Mouse (Mus musculus) bone marrow, adult 2 months (tissue): ENCODE results near the gene Abat. TPM values are rescaled to one million over a fixed set of nuclear protein-coding genes. Genes with fewer than 3 reads are reported as not detected.
A peak's percentile ranks its signal among the peaks of the same experiment; 100 is the strongest.

ENCODE experiments used
- H3K27ac ChIP-seq: fragments of 200-500 bp; 2 replicates; pipeline ENCODE4 v1.5.1; 2012; ENCODE audit warnings: low read depth, mild to moderate bottlenecking, control low read depth, inconsistent platforms, low read length; ENCODE audit not compliant: control insufficient read depth, poor library complexity, insufficient read depth
- H3K4me1 ChIP-seq: fragments of 200-500 bp; 2 replicates; pipeline ENCODE4 v1.6.1; 2011; ENCODE audit warnings: low read length; ENCODE audit not compliant: control insufficient read depth, insufficient read depth
- H3K4me3 ChIP-seq: fragments of 200-500 bp; replicated peaks from 2 replicates; pipeline ENCODE3; 2011; ENCODE audit warnings: mild to moderate bottlenecking, low read depth, low read length, control low read depth; ENCODE audit not compliant: control insufficient read depth
- CTCF ChIP-seq: fragments of 200-500 bp; IDR thresholded peaks from 2 replicates; pipeline ENCODE4 v1.5.1; 2011; ENCODE audit warnings: low read length, control low read depth; ENCODE audit not compliant: control insufficient read depth, insufficient read depth
- POLR2A ChIP-seq: fragments of 200-500 bp; IDR thresholded peaks from 2 replicates; pipeline ENCODE4 v1.6.1; 2011; ENCODE audit warnings: low read depth, mild to moderate bottlenecking, control low read depth, low read length, borderline replicate concordance; ENCODE audit not compliant: control insufficient read depth
- WGBS: fragments of 180-500 bp; shearing (Covaris S2); methylation state at CpG from one replicate; pipeline ENCODE4 v1.1.7; 2018; 5-methylcytosine and 5-hydroxymethylcytosine counted together
- polyA plus RNA-seq: library from polyadenylated mRNA; stranded (reverse); fragments of >200 nt; gene quantifications from 2 replicates; pipeline ENCODE4 v1.2.4, GENCODE M21; 2011; ENCODE audit warnings: low replicate concordance; ENCODE audit not compliant: missing spikeins, insufficient read depth, insufficient read length

The Abat gene
- polyA plus RNA-seq, 1 experiment = 0.97 TPM

- Histone ChIP-seq H3K27ac (no peak overlapping the region), H3K4me3 (no peak overlapping the region), H3K4me1 (no peaks in the 10 kb centered on the region)
- WGBS = 75% methylated on average over 4 of the region's 4 CpGs
- TF ChIP-seq CTCF = no peak
- no peak for TF ChIP-seq POLR2A
Measured at GRCm38 (mm10) chr16:8595411-8595810, 82.2 kb downstream of the Abat start.

DNA sequence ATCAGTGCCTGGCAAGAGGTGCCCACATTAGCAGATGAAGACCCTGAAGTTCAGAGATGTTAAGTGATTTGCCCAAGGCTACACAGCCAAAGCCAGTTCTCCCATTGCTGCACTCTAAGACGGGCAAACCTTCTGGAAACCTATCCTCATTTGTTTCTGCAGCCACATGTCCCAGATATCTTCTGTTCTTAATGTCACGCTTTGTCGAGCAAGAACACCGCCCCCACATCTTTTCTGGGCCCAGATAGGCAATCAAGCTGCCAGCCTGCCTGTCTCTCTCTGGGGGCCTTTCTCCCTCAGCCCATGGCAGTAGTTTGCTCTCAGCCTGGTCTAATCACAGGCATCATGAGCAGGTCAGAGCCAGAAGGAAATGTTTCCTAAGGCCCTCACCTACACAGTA is 83.1 kb downstream of the Abat start:
- Histone ChIP-seq H3K27ac (no peak overlapping the region), H3K4me1 (no peaks in the 10 kb centered on the region), H3K4me3 (no peak overlapping the region)
- TF ChIP-seq POLR2A = no peak
- TF ChIP-seq CTCF = no peak
- WGBS = 77% methylated on average over 4 of the region's 4 CpGs

GRCm38 (mm10) chr16:8597516-8597915 is 84.3 kb downstream of the Abat start:
- WGBS = 75% methylated on average over 5 of the region's 5 CpGs
- Histone ChIP-seq H3K4me1 (no peaks in the 10 kb centered on the region), H3K27ac (no peak overlapping the region), H3K4me3 (no peak overlapping the region)
- TF ChIP-seq POLR2A (no peak), CTCF (no peak)

DNA sequence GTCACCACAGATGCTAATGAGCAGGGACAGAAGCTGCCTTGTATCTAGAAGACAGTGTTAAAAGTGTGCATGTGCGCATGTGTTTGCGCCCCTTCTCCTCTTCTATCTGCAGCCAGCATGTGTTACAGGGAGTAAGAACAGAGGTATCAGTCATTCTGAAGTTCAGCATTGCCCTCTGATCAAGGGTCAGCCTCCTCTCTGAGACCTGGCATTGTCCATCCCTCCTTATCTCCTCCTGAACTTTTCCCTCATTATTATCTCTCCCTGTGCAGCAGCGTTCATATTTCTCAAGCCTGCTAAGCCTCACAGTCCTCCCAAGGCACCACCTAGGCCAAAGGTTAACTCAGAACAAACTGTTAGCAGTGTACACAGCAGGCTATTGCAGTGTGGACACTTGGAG is 90.6 kb downstream of the Abat start:
- 67% methylated on average over 3 of the region's 3 CpGs for WGBS
- no peak overlapping the region for H3K4me3 ChIP-seq
- H3K4me1 ChIP-seq = no peaks in the 10 kb centered on the region
- no peak for TF ChIP-seq POLR2A
- TF ChIP-seq CTCF = no peak
- H3K27ac ChIP-seq = no peak overlapping the region

- Histone ChIP-seq H3K4me1 (peaks cover 3% of the 10 kb centered on the region), H3K27ac (no peak overlapping the region), H3K4me3 (no peak overlapping the region)
- 51% methylated on average over 3 of the region's 3 CpGs for WGBS
- TF ChIP-seq POLR2A (no peak), CTCF (no peak)
Measured at GRCm38 (mm10) chr16:8610397-8610796, 97.2 kb downstream of the Abat start.

DNA sequence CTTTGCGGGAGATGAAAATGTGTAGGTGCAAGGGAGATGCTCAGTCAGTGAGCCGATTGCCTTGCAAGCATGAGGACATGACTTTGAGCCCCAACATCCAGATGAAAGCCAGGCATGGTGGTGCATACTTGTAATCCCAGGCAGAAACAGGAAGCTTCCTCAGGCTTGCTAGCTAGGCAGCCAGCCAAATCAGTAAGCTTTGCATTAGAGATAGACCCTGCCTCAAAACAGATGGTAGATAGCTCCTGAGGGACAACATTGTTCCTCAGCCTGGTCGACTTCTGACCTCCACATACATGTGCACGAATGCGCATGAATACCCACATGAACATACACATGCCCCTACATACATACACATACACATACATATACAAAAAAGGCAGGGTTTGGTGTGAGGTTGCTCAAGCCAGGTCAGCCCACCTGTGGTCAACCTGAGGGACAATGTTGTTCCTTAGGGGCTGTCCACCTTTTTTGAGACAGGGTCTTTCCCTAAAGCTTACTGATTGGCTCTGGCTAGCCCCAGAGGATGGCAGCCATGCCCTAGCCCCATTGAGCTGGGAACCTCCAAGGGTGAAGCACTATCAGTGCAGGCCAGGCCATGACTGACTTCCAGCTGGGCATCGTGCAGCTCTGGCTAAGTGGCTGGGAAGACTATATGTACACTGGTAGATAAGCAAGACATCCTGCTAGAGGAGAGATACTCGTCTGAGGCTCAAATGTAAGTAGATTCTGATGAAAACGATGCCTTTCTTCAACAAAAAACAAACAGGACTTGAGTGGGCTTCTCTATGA is 99.2 kb downstream of the Abat start:
- 67% methylated on average over 8 of the region's 8 CpGs for WGBS
- H3K4me1 ChIP-seq = peaks cover 3% of the 10 kb centered on the region
- H3K4me3 ChIP-seq = no peak overlapping the region
- TF ChIP-seq POLR2A (no peak), CTCF (no peak)
- peak overlapping the region; percentile 87 for H3K27ac ChIP-seq

GRCm38 (mm10) chr16:8613039-8613438 is 99.8 kb downstream of the Abat start:
- Histone ChIP-seq H3K4me1 (peaks cover 3% of the 10 kb centered on the region), H3K27ac (peak overlapping the region; percentile 87), H3K4me3 (peak overlapping the region; percentile 3)
- 64% methylated on average over 4 of the region's 4 CpGs for WGBS
- no peak for TF ChIP-seq CTCF
- no peak for TF ChIP-seq POLR2A

- H3K4me1 ChIP-seq = peaks cover 3% of the 10 kb centered on the region
- 76% methylated on average over 3 of the region's 3 CpGs for WGBS
- peak overlapping the region; percentile 87 for H3K27ac ChIP-seq
- H3K4me3 ChIP-seq = no peak overlapping the region
- TF ChIP-seq CTCF (no peak), POLR2A (no peak)
Measured at GRCm38 (mm10) chr16:8613447-8613846, 100.2 kb downstream of the Abat start.

DNA sequence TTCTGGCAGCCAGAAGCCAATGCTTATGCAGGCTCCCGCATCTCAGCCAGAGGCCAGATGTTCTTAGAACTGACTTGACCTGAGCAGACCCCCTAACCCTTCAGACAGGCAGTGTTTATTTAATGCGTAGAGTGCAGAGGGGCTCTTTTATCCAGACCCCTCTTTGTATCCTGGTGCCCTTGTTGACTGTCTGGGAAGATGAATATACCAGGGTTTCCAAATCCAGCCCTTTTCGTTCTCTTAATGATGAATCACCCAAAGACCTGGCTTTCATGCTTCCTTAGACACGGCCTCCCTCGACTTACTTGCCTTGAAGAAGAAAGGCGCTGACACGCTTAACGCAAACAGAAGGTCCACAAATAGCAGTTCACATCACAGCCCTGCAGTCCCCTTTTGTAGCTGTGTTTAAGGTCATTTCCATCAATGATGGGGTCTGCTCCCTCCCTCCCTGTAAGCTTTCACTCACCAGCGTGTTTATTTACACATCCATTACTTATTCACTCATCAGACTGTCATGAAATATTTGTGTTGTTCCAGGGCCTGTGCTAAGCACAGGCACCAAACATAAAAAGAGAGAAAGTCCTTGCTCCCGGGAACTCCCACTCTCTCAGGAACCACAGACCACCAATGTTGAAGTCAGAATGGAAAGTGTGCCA is 106.6 kb downstream of the Abat start:
- whole genome bisulfite sequencing = 79% methylated on average over 10 of the region's 10 CpGs
- no peak overlapping the region for H3K27ac ChIP-seq

More for the DNA sequence above, 106.6 kb downstream of the Abat start:
- Histone ChIP-seq H3K4me1 (no peaks in the 10 kb centered on the region), H3K4me3 (no peak overlapping the region)
- TF ChIP-seq POLR2A (no peak), CTCF (no peak)
